Mouse (Mus musculus): ENCODE results near the gene Trak1.

DNA sequence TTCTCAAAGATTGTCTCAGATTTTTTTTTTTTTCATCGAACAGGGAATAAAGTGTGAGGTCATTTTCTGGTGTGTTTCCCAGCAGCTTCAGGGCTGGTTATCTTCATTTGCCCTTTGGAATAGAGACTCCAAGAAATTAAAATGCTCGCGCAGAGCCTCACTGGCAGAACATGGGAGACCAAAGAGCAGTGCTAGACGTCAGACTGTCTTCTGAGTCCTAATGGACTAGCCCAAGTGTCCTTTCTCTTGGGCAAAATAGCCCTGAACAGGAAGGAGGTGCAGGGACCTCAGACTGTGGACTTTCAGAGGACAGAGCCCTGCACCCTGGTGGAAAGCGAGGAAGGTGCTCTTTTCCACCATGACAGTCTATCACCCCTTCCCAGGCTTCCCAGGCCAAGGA, 217.2 kb downstream of the Trak1 start:
- no peak for TF ChIP-seq EP300 (IDR thresholded peaks at IDR 0.05; ENCODE audit: insufficient read depth, low read depth, low read length)
- TF ChIP-seq CTCF (IDR thresholded peaks at IDR 0.05; ENCODE audit: low read depth, low read length): no peak
- no peak for TF ChIP-seq POLR2A (IDR thresholded peaks at IDR 0.05; ENCODE audit: insufficient read depth, low read length)

Measured in ES-Bruce4 (cell line).